Mouse (Mus musculus): ENCODE results near the gene Naif1. TPM values are rescaled to one million over a fixed set of nuclear protein-coding genes. Genes with fewer than 3 reads are reported as not detected.
"Not testable (repeated sequence)": the region's sequence is repeated elsewhere in the genome, so short reads cannot be mapped to it uniquely, and the experiment has no call there.

Naif1 gene
- polyA plus RNA-seq, 1 experiment from 2014 or later: 3.8 TPM

DNA sequence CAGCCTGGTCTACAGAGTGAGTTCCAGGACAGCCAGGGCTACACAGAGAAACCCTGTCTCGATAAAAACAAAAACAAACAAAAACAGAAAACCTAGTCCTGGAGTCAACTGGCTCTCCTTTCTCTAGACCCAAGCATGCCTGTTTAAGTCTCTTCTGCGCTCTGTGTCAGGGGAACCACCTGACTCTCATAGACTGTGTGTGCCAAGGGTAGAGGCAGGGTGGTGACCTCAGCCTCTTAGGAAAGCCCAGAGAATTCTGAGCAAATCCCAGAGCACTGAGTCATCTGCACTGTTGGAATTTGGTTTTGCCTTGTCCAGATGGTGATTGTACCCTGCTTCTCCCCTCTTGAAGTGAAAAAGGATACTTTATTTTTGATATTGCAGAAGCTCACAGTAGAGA lies 8.0 kb downstream of the Naif1 start:
- Histone ChIP-seq H3K4me3 (ENCODE audit: inconsistent target) (no peak overlapping the region), H3K36me3 (ENCODE audit: inconsistent target) (peaks cover 20% of the 10 kb centered on the region; the same call in 1 of the 2 replicates), H3K27ac (no peak overlapping the region), H3K79me2 (ENCODE audit: inconsistent target) (peaks cover 12% of the 10 kb centered on the region; the same call in 1 of the 2 replicates)
- WGBS (ENCODE audit: missing documents): 100% methylated on average over 2 of the region's 2 CpGs

DNA sequence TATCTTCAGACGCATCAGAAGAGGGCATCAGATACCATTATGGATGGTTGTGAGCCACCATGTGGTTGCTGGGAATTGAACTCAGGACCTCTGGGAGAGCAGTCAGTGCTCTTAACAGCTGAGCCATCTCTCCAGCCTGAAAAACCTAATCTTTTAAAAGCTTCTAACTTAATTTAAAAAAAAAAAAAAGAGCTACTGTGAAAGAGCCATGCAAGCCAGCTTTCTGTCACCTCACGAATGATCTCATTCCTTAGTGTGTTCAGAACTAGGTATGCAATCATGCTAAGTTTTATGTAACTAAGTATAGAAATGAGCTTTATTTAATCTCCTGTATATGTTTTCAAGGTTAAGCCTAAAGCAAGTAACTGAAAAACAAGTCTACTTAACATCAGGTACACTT lies 9.4 kb downstream of the Naif1 start:
- Histone ChIP-seq H3K36me3 (ENCODE audit: inconsistent target) (peaks cover 18% of the 10 kb centered on the region; the same call in 1 of the 2 replicates), H3K27ac (no peak overlapping the region), H3K79me2 (ENCODE audit: inconsistent target) (no peaks in the 10 kb centered on the region), H3K4me3 (ENCODE audit: inconsistent target) (no peak overlapping the region)
- WGBS (ENCODE audit: missing documents): 100% methylated on average over 2 of the region's 2 CpGs

DNA sequence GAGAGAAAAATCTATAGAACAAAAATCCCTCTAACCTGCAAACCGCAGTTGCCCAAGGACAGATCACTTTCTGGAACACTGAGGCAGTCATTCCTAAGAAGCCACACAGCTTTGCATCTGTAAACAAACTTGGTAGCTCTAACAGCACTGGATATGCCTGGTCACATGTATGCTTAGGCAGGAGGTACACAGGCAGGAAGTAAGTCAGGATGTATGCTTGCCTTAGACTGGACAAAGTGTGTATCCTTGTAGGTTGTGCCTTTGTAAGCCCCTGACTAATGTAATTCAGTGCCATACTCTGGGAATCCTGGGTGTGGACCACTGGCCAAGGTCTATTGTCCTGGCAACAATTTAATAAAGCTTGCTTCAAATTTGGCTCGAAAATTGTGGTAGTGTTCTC lies 13.5 kb downstream of the Naif1 start:
- 90% methylated on average over 2 of the region's 2 CpGs for WGBS (ENCODE audit: missing documents)
- Histone ChIP-seq H3K79me2 (ENCODE audit: inconsistent target) (no peaks in the 10 kb centered on the region), H3K4me3 (ENCODE audit: inconsistent target) (no peak overlapping the region), H3K27ac (no peak overlapping the region), H3K36me3 (ENCODE audit: inconsistent target) (no peaks in the 10 kb centered on the region)

DNA sequence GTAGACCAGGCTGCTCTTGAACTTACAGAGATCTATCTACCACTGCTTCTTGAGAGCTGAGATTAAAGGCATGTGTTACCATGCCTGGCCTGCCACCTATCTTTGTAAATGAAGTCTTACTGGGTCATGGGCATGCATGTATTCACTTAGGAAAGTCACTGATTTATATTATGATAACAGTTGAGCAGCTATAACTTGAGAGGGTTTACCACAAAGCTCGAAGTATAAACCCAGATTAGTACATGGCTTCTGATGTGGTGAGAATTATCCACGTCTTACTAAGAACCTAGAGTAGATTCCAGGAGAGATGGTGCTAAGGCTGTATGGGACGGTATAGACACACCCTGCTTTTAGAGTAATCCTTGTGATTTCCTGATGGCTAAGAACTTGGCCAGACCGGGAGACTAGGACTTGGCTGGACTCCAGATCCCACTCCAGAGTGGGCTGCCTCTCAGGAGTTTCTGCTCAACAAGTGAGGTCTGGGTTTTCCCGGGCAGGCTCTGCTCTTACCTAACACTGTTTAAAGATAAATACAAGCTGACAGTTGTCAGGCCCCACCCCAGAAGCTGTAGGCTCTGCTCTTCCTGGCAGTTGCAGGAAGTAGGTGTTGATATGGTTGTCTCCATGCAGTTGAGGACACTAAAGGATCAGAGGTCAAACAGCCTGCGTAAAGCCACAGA lies 14.1 kb downstream of the Naif1 start:
- WGBS (ENCODE audit: missing documents): 85% methylated on average over 6 of the region's 6 CpGs
- Histone ChIP-seq H3K79me2 (ENCODE audit: inconsistent target) (no peaks in the 10 kb centered on the region), H3K4me3 (ENCODE audit: inconsistent target) (no peak overlapping the region), H3K27ac (no peak overlapping the region), H3K36me3 (ENCODE audit: inconsistent target) (no peaks in the 10 kb centered on the region)

DNA sequence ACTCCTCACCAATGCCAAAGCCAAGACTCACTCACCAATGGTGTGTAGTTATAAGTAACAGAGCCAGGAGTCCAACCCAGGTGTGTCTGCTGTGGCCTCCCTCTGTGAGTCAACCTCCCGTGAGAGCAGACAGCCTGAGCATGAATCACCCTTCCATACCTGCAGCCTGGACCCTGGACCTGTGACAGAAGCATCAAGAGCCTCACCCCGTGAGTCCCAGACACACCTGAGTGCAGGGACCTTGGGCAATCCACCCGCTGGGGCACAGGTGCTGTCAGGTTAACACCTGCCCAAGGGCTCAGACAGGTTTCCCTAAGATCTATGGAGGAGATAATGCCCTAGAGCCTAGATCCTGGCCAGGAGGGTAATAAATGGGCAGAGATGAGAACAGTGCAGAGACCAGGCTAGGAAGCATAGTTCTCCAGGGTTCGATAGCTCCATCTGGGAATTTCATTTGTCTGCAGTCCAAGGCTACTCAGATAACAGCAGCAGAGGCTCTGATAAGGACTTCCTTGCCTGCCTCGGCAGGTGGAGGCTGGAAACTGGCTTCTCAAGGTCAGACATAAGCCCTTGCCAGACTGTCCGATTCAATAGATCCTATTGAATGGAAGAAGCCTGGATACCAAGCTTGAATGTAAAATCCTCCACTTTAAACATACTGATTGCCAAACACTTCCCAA lies 20.9 kb downstream of the Naif1 start:
- 98% methylated on average over 6 of the region's 6 CpGs for WGBS (ENCODE audit: missing documents)
- H3K36me3 ChIP-seq (ENCODE audit: inconsistent target): no peaks in the 10 kb centered on the region
- no peak overlapping the region for H3K27ac ChIP-seq
- H3K4me3 ChIP-seq (ENCODE audit: inconsistent target): no peak overlapping the region
- H3K79me2 ChIP-seq (ENCODE audit: inconsistent target): no peaks in the 10 kb centered on the region

DNA sequence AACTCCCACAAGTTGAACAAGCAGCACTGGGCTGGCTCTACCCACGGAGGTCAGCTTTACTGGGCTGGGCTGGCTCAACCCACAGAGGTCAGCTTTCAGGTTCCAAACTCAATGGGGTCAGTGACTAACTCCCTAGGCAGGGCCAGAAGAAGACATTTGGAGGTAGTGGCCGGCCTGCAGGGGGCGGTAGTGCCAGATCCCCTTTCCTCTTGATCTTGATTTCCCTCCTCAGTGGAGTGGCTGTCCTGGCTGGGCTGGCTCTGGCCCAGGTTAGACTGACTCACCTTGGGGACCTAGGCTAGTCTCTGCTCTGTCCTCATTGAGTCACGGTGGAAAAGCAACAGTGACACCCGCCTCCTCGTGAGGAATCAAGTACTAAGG lies 21.4 kb downstream of the Naif1 start:
- 94% methylated on average over 4 of the region's 6 CpGs for WGBS (ENCODE audit: missing documents)
- no peak overlapping the region for H3K4me3 ChIP-seq (ENCODE audit: inconsistent target)
- no peak overlapping the region for H3K27ac ChIP-seq
- no peaks in the 10 kb centered on the region for H3K79me2 ChIP-seq (ENCODE audit: inconsistent target)
- no peaks in the 10 kb centered on the region for H3K36me3 ChIP-seq (ENCODE audit: inconsistent target)

DNA sequence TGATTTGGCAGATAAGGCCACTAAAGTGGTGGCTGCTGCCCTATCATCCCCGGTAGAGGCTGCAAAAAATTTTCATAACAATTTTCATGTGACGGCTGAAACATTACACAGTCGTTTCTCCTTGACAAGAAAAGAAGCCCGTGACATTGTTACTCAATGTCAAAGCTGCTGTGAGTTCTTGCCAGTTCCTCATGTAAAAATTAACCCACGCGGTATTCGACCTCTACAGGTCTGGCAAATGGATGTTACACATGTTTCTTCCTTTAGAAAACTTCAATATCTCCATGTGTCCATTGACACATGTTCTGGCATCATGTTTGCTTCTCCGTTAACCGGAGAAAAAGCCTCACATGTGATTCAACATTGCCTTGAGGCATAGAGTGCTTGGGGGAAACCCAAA lies 25.1 kb downstream of the Naif1 start:
- no CpG with 5 or more reads among the region's 9 CpGs for WGBS (ENCODE audit: missing documents)
- not testable (repeated sequence) for H3K36me3 ChIP-seq (ENCODE audit: inconsistent target); H3K79me2 ChIP-seq (ENCODE audit: inconsistent target); H3K4me3 ChIP-seq (ENCODE audit: inconsistent target); H3K27ac ChIP-seq

DNA sequence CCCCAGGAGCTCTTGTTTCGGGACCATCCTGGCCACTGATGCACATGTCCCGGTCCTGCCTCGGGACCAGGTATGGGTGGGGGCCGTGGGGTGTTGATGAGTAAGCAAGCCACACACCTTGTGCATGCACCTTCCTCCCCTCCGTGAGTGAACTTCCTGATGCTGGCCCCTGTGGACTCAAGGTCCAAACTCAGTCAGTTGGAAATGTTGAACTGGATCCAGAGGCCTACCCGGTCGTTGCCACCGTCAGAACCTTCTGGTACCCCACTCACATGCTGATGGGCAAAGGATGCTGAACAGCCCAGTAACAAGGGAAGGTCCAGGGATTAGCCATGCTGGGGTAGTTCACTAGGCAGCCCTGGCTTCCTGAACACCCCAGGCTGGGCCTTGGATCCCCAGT lies 32.1 kb downstream of the Naif1 start:
- Histone ChIP-seq H3K27ac (no peak overlapping the region), H3K79me2 (ENCODE audit: inconsistent target) (no peaks in the 10 kb centered on the region), H3K4me3 (ENCODE audit: inconsistent target) (no peak overlapping the region), H3K36me3 (ENCODE audit: inconsistent target) (no peaks in the 10 kb centered on the region)
- WGBS (ENCODE audit: missing documents): 87% methylated on average over 7 of the region's 8 CpGs

DNA sequence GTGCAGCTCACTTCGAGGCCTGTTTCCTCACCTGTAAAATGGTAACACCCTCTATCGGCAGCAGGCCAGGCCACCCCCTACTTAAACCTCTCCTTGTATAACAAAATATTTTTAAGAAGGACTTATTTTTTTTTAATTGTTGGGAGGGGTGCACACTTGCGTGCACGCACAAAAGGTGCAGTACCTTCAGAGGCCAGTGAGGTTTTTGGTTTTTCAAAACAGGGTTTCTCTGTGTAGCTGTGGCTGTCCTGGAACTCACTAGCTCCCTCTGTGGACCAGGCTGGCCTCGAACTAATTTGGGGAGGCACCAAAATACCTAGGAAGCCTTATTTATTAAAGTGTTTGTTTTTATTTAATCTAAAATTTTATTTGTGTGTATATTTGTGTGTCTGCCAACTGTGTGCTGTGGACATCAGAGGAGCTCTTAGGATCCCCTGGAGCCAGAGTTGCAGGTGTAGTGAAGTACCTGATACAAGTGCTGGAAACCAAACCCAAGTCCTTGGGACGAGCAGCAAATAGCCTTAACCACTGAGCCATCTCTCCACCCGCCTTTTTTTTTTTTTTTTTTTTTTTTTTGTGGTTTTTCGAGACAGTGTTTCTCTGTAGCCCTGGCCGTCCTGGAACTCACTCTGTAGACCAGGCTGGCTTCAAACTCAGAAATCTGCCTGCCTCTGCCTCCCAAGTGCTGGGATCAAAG lies 33.1 kb downstream of the Naif1 start:
- WGBS (ENCODE audit: missing documents): 87% methylated on average over 5 of the region's 9 CpGs
- Histone ChIP-seq H3K27ac (no peak overlapping the region), H3K79me2 (ENCODE audit: inconsistent target) (no peaks in the 10 kb centered on the region), H3K4me3 (ENCODE audit: inconsistent target) (no peak overlapping the region), H3K36me3 (ENCODE audit: inconsistent target) (no peaks in the 10 kb centered on the region)

DNA sequence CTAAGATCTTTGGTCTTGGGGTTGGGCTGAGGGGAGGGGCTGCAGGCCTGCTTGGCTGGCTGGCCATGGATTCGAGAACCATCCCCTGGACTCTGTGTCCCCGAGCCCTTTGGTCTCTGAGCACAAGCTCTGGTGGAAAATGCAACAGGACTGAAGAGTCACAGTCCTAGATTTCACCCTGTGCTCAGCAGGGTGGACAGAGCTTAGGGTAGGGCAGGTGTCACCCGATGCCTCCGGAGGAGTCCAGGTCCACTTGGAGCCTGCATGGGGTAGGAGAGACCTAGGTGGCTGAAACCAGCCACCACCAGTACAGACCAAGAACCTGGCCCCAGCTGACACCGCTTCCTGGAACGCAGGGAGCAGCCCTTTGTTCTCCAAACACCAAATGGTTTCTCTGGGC lies 34.7 kb downstream of the Naif1 start:
- 87% methylated on average over 6 of the region's 6 CpGs for WGBS (ENCODE audit: missing documents)
- Histone ChIP-seq H3K36me3 (ENCODE audit: inconsistent target) (no peaks in the 10 kb centered on the region), H3K79me2 (ENCODE audit: inconsistent target) (no peaks in the 10 kb centered on the region), H3K4me3 (ENCODE audit: inconsistent target) (no peak overlapping the region), H3K27ac (no peak overlapping the region)

DNA sequence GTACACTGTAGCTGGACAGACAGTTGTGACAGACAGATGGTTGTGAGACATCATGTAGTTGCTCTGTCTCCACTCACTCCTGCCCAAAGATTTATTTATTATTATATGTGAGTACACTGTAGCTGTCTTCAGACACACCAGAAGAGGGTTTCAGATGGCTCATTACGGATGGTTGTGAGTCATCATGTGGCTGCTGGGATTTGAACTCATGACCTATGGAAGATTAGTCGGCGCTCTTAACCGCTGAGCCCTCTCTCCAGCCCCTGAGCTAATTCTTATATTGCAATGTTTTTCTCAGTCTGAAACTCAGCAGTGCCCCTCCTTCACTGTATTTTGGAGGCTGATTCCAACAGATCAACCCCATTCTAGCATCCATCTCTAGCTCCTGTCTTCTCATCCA lies 35.5 kb downstream of the Naif1 start:
- Histone ChIP-seq H3K79me2 (ENCODE audit: inconsistent target) (no peaks in the 10 kb centered on the region), H3K27ac (no peak overlapping the region), H3K36me3 (ENCODE audit: inconsistent target) (no peaks in the 10 kb centered on the region), H3K4me3 (ENCODE audit: inconsistent target) (no peak overlapping the region)
- WGBS (ENCODE audit: missing documents): 96% methylated on average over 4 of the region's 4 CpGs

DNA sequence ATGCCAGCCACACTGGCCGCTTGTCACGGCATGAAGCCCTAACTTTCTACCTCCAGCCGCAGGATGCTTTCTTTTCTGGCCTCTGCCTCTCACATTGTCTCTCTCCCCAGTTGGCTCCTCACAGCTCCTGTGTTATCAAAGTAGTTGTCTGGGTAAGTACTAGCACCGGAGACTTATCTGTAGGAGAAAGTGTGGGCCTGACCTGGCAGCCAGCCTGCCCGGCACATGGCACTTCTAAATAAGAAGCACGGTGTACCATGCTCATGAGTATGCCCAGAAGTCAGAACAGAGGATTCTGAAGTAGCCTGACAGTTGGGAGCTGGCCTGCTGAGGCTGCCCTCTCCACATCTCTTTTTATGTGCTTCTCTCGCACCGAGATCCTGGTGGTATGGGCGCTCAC lies 35.9 kb downstream of the Naif1 start:
- WGBS (ENCODE audit: missing documents): 94% methylated on average over 9 of the region's 9 CpGs
- Histone ChIP-seq H3K36me3 (ENCODE audit: inconsistent target) (no peaks in the 10 kb centered on the region), H3K4me3 (ENCODE audit: inconsistent target) (no peak overlapping the region), H3K27ac (no peak overlapping the region), H3K79me2 (ENCODE audit: inconsistent target) (no peaks in the 10 kb centered on the region)

DNA sequence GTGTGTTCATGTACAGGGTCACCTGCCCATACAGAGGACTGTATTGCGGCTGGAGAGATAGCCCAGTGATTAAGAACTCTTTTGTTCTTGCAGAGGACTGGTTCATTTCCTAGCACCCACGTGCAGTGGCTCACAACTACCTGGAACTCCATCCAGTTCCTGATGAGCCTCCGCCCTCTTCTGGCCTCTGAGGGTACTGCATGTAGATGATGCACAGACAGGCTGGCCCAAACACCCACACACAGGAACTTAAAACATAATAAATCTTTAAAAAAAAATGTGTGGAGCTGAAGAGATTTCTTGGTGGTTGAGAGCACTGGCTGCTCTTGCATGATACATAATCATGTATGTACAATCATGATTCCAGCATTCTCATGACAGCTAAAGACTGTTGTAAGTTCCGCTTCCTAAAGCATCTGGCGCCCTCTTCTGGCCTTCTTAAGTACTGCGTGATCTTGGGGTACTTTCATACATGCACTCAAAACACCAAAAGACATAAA lies 36.9 kb downstream of the Naif1 start:
- Histone ChIP-seq H3K27ac (no peak overlapping the region), H3K4me3 (ENCODE audit: inconsistent target) (no peak overlapping the region), H3K79me2 (ENCODE audit: inconsistent target) (no peaks in the 10 kb centered on the region), H3K36me3 (ENCODE audit: inconsistent target) (no peaks in the 10 kb centered on the region)
- 0% methylated on average over 6 of the region's 6 CpGs for WGBS (ENCODE audit: missing documents)

DNA sequence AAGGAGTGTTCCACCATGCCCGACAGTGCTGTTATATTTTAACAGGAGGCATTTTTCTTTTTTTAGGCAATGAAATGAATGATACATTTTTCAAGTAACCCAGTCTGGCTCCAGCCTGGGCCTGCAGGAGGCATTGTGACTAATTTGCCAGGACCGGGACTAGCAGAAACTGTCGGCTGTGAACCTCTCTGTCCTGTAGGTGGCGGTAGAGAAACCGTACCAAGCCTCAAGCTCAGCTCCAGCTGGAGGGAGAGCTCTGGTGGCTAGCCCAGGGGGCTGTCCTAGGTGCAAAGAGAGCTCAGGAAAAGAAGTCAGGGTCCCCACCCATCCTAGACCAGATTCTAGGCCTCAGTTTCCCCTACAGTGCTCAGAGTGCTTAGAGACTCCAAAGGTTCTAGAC lies 38.4 kb downstream of the Naif1 start:
- Histone ChIP-seq H3K79me2 (ENCODE audit: inconsistent target) (no peaks in the 10 kb centered on the region), H3K36me3 (ENCODE audit: inconsistent target) (no peaks in the 10 kb centered on the region), H3K4me3 (ENCODE audit: inconsistent target) (no peak overlapping the region), H3K27ac (no peak overlapping the region)
- 0% methylated on average over 5 of the region's 5 CpGs for WGBS (ENCODE audit: missing documents)

DNA sequence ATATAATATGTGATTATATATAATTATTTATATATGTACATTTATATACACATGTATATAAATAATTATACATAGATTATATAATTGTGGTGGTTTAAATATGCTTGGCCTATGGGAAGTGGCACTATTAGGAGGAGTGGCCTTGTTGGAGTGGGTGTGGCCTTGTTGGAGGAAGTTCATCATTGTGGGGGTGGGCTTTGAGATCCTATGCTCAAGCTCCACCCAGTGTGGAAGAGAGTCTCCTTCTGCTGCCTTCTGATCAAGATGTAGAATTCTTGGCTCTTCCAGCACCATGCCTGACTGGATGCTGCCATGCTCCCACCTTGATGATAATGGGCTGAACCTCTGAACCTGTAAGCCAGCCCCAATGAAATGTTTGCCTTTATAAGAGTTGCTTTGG lies 40.5 kb downstream of the Naif1 start:
- H3K36me3 ChIP-seq (ENCODE audit: inconsistent target); H3K4me3 ChIP-seq (ENCODE audit: inconsistent target); H3K27ac ChIP-seq; H3K79me2 ChIP-seq (ENCODE audit: inconsistent target): not testable (repeated sequence)

All from macrophage (primary cell).